Mouse (Mus musculus) intestine, embryonic 15.5 days (tissue): ENCODE measurements at regions not wholly inside any gene's neighbourhood (a gene's known extent, or its start where the extent isn't known, plus 50 kb on each side); places are given as distances from the start of the nearest gene placed in this dataset.

Experiments used
- ATAC-seq: fragments of 200-750 bp; cut with Nextera tagmentation; 2 replicates; pipeline ENCODE4 v1.8.0; 2017; ENCODE audit warnings: moderate TSS enrichment, moderate library complexity
- H3K27ac ChIP-seq: fragments of 300-500 bp; sonication (generic); 2 replicates; pipeline ENCODE4 v1.5.1; 2015; ENCODE audit warnings: mild to moderate bottlenecking, inconsistent platforms
- H3K27me3 ChIP-seq: fragments of 300-500 bp; sonication (generic); replicated peaks from 2 replicates; pipeline ENCODE4 v1.6.1; 2015; ENCODE audit warnings: inconsistent platforms
- H3K36me3 ChIP-seq: fragments of 300-500 bp; sonication (generic); 2 replicates; pipeline ENCODE4 v1.6.1; 2015; ENCODE audit warnings: inconsistent platforms
- H3K4me1 ChIP-seq: fragments of 300-500 bp; sonication (generic); replicated peaks from 2 replicates; pipeline ENCODE4 v1.6.1; 2015; ENCODE audit warnings: inconsistent platforms
- H3K4me2 ChIP-seq: fragments of 300-500 bp; sonication (generic); replicated peaks from 2 replicates; pipeline ENCODE4 v1.6.1; 2015; ENCODE audit warnings: mild to moderate bottlenecking, inconsistent platforms
- H3K4me3 ChIP-seq: fragments of 300-500 bp; sonication (generic); replicated peaks from 2 replicates; pipeline ENCODE4 v1.5.1; 2015; ENCODE audit warnings: inconsistent platforms
- H3K9ac ChIP-seq: fragments of 300-500 bp; sonication (generic); 2 replicates; pipeline ENCODE4 v1.6.1; 2015; ENCODE audit warnings: inconsistent platforms
- H3K9me3 ChIP-seq: fragments of 300-500 bp; sonication (generic); 2 replicates; pipeline ENCODE4 v1.6.1; 2016; ENCODE audit warnings: inconsistent platforms
- WGBS: fragments of 180-500 bp; shearing (Covaris S2); methylation state at CpG from one replicate; pipeline ENCODE4 v1.1.7; 2015; 5-methylcytosine and 5-hydroxymethylcytosine counted together

DNA sequence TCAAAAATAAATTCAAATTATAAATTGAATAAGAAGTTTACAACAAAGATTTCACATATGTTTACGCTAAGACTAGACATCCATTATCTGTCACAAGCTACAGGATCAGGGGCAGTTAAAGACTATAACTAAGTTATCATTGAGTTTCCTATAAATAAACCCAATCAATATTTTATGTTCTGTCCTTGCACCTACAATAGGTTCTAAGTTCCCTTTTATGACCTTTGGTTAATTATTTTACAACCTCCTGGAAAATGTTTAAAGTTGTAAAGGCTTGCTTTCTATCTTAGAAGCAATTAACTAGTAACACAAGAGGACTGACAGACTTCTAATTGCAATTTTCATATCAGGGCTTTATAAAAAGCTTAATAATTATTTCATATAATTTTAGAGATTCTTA, 632.7 kb downstream of the Nap1l3 start:
- Histone ChIP-seq H3K9me3 (no peaks in the 10 kb centered on the region), H3K27me3 (no peaks in the 10 kb centered on the region), H3K4me1 (no peaks in the 10 kb centered on the region), H3K4me3 (no peak overlapping the region), H3K9ac (no peak overlapping the region), H3K4me2 (no peak overlapping the region), H3K36me3 (no peaks in the 10 kb centered on the region), H3K27ac (no peak overlapping the region)
- peak; percentile 66 for ATAC-seq
- WGBS, result 70% methylated on average over 1 of the region's 1 CpGs

DNA sequence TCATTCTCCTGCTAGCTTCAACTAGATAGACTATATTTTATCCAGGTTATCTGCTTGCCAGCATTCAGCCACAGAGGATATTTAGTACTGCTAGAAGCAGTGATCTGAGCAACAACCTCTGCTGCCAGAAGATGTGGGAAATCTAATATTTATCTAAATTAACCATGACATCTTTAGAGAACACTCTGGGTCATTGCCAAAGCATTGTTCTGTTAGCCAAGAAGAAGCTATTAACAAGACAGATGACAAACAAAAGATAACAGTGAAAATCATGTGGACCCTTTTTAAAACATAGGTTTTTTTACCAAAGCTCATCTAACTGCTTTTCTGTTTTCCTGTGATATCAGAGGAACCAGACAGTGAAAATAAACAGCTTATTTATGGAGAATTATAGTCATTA, 644.2 kb downstream of the Nap1l3 start:
- H3K4me2 ChIP-seq, result no peak overlapping the region
- H3K27ac ChIP-seq, result no peak overlapping the region
- ATAC-seq, result no peak
- H3K27me3 ChIP-seq, result no peaks in the 10 kb centered on the region
- H3K9ac ChIP-seq, result no peak overlapping the region
- H3K9me3 ChIP-seq, result no peaks in the 10 kb centered on the region
- no peak overlapping the region for H3K4me3 ChIP-seq
- H3K36me3 ChIP-seq, result no peaks in the 10 kb centered on the region
- H3K4me1 ChIP-seq, result no peaks in the 10 kb centered on the region
